Mouse (Mus musculus): ENCODE results near the gene Cars2. TPM values are rescaled to one million over a fixed set of nuclear protein-coding genes. Genes with fewer than 3 reads are reported as not detected.

Cars2 gene
- total RNA-seq (2014; rRNA removed) (22.6 and 23.9 TPM in 2 replicates), polyA plus RNA-seq (2012; rRNA removed) (27.0 and 31.2 TPM in 2 replicates)

DNA sequence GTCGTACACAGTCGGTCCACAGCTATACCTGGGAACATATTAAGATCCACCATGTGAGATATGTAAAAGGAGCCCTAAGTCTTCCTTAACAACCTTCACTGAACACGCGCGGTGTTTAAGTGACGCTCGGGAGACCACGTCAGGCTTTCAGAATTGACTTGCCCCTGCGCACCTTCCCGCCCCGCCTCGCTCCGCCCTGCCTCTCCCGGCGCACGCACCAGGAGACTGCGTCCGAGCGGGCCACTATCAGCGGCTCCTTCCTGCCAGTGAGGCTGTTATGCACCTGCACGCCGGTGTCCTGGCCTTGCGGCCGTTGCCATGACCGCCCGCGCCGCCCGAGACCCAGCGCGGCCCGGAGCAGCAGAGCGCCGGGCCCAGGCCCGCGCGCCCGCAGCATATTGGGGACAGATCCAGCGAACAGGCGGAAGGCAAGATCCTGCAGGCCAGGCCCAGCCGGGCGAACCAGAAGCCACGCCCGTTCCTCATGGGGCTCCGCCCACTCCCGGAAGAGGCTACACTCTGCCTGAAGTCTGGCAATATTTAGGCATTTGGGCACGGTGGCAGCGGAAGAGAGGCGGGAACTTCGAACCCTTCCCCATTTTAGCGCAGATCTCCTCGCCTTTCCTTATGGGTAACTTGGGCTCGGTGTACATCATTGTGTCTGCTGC, at the start of gene Cars2:
Cars2 (minus strand) TSS at position 503 of the 668 bp plus-strand sequence.
- no peaks in the 10 kb centered on the region for H3K36me3 ChIP-seq (ENCODE audit: control insufficient read depth, insufficient read depth, low read length)
- H3K4me3 ChIP-seq (ENCODE audit: insufficient read depth, low read depth, low read length) = peak within 1 kb of the TSS; percentile 77
- H3K4me1 ChIP-seq (ENCODE audit: control insufficient read depth, insufficient read depth, low read length) = peaks cover 10% of the 10 kb centered on the region; the same call in 1 of the 2 replicates
- peak within 1 kb of the TSS; percentile 90 for H3K9ac ChIP-seq (ENCODE audit: low read depth, low read length)
- peak; percentile 89 for DNase-seq (ENCODE audit: extremely low read depth, low read depth, low spot score)
- TF ChIP-seq CTCF (IDR thresholded peaks at IDR 0.05; ENCODE audit: low read depth, low read length) = no peak
- TF ChIP-seq POLR2A (IDR thresholded peaks at IDR 0.05; ENCODE audit: extremely low read depth, insufficient read depth, low read length) = peak; percentile 75
- H3K27me3 ChIP-seq (ENCODE audit: control insufficient read depth, insufficient read depth, low read length) = no peaks in the 10 kb centered on the region
- peak within 1 kb of the TSS; percentile 83 for H3K27ac ChIP-seq (replicated peaks; ENCODE audit: insufficient read depth, low read depth, low read length)
- H3K79me2 ChIP-seq (ENCODE audit: control insufficient read depth, insufficient read depth, low read length) = peaks cover 2% of the 10 kb centered on the region; the same call in 1 of the 2 replicates
- WGBS = under 1% methylated on average over 51 of the region's 53 CpGs

DNA sequence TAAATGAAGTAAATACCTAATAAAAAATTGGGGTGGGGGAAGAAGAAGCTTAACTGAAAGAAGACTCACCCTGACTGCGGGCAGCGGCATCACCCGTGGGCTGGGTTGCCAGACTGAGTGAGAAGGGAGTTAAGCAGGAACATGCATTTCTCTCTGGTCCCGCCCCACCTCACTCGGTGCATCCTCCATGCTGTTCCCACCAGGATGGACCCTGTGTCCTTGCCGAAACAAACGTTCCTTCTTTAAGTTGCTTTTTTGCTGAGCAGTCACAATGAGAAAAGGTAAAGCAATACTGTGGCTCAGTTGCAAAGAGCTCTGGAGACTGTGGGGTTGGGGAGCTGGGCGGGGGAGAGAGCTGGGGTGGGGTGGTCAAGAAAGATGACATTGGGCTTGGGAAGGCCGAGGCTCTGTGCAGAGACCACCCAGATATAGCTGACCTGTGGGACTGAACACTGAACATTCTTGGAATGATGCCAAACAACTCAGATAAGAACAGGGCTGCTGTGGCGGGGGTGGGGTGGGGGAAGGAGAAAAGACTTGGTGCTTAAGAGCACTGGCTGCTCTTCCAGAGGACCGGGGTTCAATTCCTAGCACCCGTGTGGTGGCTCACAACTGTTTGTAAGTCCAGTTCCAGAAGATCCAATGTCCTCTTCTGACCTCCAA, 42.8 kb upstream of the Cars2 start:
- TF ChIP-seq POLR2A (IDR thresholded peaks at IDR 0.05; ENCODE audit: extremely low read depth, insufficient read depth, low read length) (no peak), CTCF (IDR thresholded peaks at IDR 0.05; ENCODE audit: low read depth, low read length) (no peak)
- Histone ChIP-seq H3K4me1 (ENCODE audit: control insufficient read depth, insufficient read depth, low read length) (no peaks in the 10 kb centered on the region), H3K36me3 (ENCODE audit: control insufficient read depth, insufficient read depth, low read length) (no peaks in the 10 kb centered on the region), H3K4me3 (ENCODE audit: insufficient read depth, low read depth, low read length) (no peak overlapping the region), H3K27me3 (ENCODE audit: control insufficient read depth, insufficient read depth, low read length) (no peaks in the 10 kb centered on the region), H3K27ac (replicated peaks; ENCODE audit: insufficient read depth, low read depth, low read length) (no peak overlapping the region), H3K9ac (ENCODE audit: low read depth, low read length) (no peak overlapping the region), H3K79me2 (ENCODE audit: control insufficient read depth, insufficient read depth, low read length) (no peaks in the 10 kb centered on the region)
- no peak for DNase-seq (ENCODE audit: extremely low read depth, low read depth, low spot score)
- WGBS = 63% methylated on average over 12 of the region's 12 CpGs

DNA sequence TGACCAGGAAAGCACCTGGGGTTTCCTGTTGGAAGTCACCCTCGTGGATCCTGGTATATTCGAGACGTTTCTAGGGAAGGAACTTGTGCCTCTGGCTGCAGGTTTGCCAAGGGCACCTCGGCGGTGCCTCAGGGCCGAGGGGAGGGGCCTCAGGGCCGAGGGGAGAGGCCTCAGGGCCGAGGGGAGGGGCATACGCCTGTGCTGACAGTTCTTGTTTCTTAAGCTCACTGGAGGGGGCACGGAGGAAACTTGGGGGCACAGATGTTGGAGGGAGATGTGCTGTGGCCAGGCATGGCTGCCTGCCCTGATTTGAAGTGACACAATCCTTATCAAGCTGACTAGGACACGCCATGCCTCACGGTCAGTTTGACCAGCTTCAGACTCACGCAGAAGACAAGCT, 41.7 kb upstream of the Cars2 start:
- no peak overlapping the region for H3K4me3 ChIP-seq (ENCODE audit: insufficient read depth, low read depth, low read length)
- DNase-seq (ENCODE audit: extremely low read depth, low read depth, low spot score) = no peak
- H3K4me1 ChIP-seq (ENCODE audit: control insufficient read depth, insufficient read depth, low read length) = no peaks in the 10 kb centered on the region
- no peak overlapping the region for H3K27ac ChIP-seq (replicated peaks; ENCODE audit: insufficient read depth, low read depth, low read length)
- H3K9ac ChIP-seq (ENCODE audit: low read depth, low read length) = no peak overlapping the region
- no peaks in the 10 kb centered on the region for H3K36me3 ChIP-seq (ENCODE audit: control insufficient read depth, insufficient read depth, low read length)
- H3K79me2 ChIP-seq (ENCODE audit: control insufficient read depth, insufficient read depth, low read length) = no peaks in the 10 kb centered on the region
- WGBS = 38% methylated on average over 13 of the region's 13 CpGs
- no peak for TF ChIP-seq CTCF (IDR thresholded peaks at IDR 0.05; ENCODE audit: low read depth, low read length)
- TF ChIP-seq POLR2A (IDR thresholded peaks at IDR 0.05; ENCODE audit: extremely low read depth, insufficient read depth, low read length) = no peak
- H3K27me3 ChIP-seq (ENCODE audit: control insufficient read depth, insufficient read depth, low read length) = no peaks in the 10 kb centered on the region

DNA sequence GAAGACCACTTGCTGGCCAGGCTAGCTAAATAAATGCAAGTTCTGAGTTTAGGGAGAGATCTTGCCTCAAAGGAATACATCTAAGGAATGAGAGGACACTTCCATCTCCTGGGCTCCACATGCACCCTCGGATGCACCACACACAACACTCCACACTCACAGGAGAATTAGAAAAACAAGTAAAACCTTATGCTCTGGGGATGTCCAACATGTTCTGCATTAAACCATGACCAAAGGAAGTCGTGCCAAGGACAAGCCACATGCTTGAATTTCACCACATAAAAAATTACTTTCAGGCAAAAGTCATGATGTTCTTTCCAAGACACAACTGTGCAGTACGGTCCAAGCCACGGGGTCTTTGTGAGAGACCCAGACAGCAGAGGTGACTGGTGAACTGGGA, 41.3 kb upstream of the Cars2 start:
- Histone ChIP-seq H3K36me3 (ENCODE audit: control insufficient read depth, insufficient read depth, low read length) (no peaks in the 10 kb centered on the region), H3K27me3 (ENCODE audit: control insufficient read depth, insufficient read depth, low read length) (no peaks in the 10 kb centered on the region), H3K27ac (replicated peaks; ENCODE audit: insufficient read depth, low read depth, low read length) (no peak overlapping the region), H3K79me2 (ENCODE audit: control insufficient read depth, insufficient read depth, low read length) (no peaks in the 10 kb centered on the region), H3K4me1 (ENCODE audit: control insufficient read depth, insufficient read depth, low read length) (no peaks in the 10 kb centered on the region), H3K4me3 (ENCODE audit: insufficient read depth, low read depth, low read length) (no peak overlapping the region), H3K9ac (ENCODE audit: low read depth, low read length) (no peak overlapping the region)
- TF ChIP-seq CTCF (IDR thresholded peaks at IDR 0.05; ENCODE audit: low read depth, low read length) (no peak), POLR2A (IDR thresholded peaks at IDR 0.05; ENCODE audit: extremely low read depth, insufficient read depth, low read length) (no peak)
- no peak for DNase-seq (ENCODE audit: extremely low read depth, low read depth, low spot score)
- 82% methylated on average over 4 of the region's 4 CpGs for WGBS

DNA sequence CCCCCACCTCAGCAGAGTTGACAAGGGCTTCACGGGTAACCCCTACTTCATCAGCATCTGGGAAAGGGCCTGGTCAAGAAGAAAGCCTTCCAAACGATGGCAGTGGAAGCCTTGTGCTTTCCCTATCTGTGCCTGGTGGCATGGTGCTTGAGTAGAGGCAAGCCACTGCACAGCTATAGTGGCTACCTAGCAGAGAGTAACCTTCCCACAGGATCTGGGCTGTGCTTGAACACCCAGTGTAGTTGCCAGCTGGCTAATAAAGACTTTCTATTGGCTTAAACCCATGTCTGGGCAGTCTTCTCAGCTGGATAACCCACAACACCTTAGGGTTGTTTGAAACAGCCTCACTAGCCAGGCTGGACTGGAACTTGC, 35.8 kb upstream of the Cars2 start:
- TF ChIP-seq POLR2A (IDR thresholded peaks at IDR 0.05; ENCODE audit: extremely low read depth, insufficient read depth, low read length) (no peak), CTCF (IDR thresholded peaks at IDR 0.05; ENCODE audit: low read depth, low read length) (no peak)
- Histone ChIP-seq H3K4me1 (ENCODE audit: control insufficient read depth, insufficient read depth, low read length) (no peaks in the 10 kb centered on the region), H3K79me2 (ENCODE audit: control insufficient read depth, insufficient read depth, low read length) (no peaks in the 10 kb centered on the region), H3K36me3 (ENCODE audit: control insufficient read depth, insufficient read depth, low read length) (no peaks in the 10 kb centered on the region), H3K27ac (replicated peaks; ENCODE audit: insufficient read depth, low read depth, low read length) (no peak overlapping the region), H3K27me3 (ENCODE audit: control insufficient read depth, insufficient read depth, low read length) (no peaks in the 10 kb centered on the region), H3K9ac (ENCODE audit: low read depth, low read length) (no peak overlapping the region), H3K4me3 (ENCODE audit: insufficient read depth, low read depth, low read length) (no peak overlapping the region)
- 68% methylated on average over 2 of the region's 2 CpGs for WGBS
- DNase-seq (ENCODE audit: extremely low read depth, low read depth, low spot score) = no peak
